Mouse (Mus musculus) embryonic facial prominence, embryonic 15.5 days (tissue): ENCODE results near the gene Tubb5. TPM values are rescaled to one million over a fixed set of nuclear protein-coding genes. Genes with fewer than 3 reads are reported as not detected.

ENCODE experiments used
- ATAC-seq: fragments of 200-750 bp; cut with Nextera tagmentation; 2 replicates; pipeline ENCODE4 v1.8.0; 2017; ENCODE audit warnings: low read depth, moderate TSS enrichment; ENCODE audit not compliant: insufficient number of reproducible peaks, low FRiP score, low TSS enrichment
- H3K27ac ChIP-seq: fragments of 300-500 bp; sonication (generic); replicated peaks from 2 replicates; pipeline ENCODE4 v1.5.1; 2015; ENCODE audit warnings: mild to moderate bottlenecking, inconsistent platforms
- H3K27me3 ChIP-seq: fragments of 300-500 bp; sonication (generic); 2 replicates; pipeline ENCODE4 v1.6.1; 2015; ENCODE audit warnings: inconsistent platforms
- H3K36me3 ChIP-seq: fragments of 300-500 bp; sonication (generic); 2 replicates; pipeline ENCODE4 v1.6.1; 2015; ENCODE audit warnings: mild to moderate bottlenecking, inconsistent platforms
- H3K4me1 ChIP-seq: fragments of 300-500 bp; sonication (generic); 2 replicates; pipeline ENCODE4 v1.6.1; 2015; ENCODE audit warnings: inconsistent platforms
- H3K4me2 ChIP-seq: fragments of 300-500 bp; sonication (generic); replicated peaks from 2 replicates; pipeline ENCODE4 v1.6.1; 2015; ENCODE audit warnings: mild to moderate bottlenecking, inconsistent platforms
- H3K4me3 ChIP-seq: fragments of 300-500 bp; sonication (generic); replicated peaks from 2 replicates; pipeline ENCODE4 v1.5.1; 2015; ENCODE audit warnings: mild to moderate bottlenecking, inconsistent platforms
- H3K9ac ChIP-seq: fragments of 300-500 bp; sonication (generic); 2 replicates; pipeline ENCODE4 v1.6.1; 2015; ENCODE audit warnings: inconsistent platforms
- H3K9me3 ChIP-seq: fragments of 300-500 bp; sonication (generic); replicated peaks from 2 replicates; pipeline ENCODE4 v1.6.1; 2016; ENCODE audit warnings: inconsistent platforms
- WGBS: fragments of 180-500 bp; shearing (Covaris S2); methylation state at CpG from one replicate; pipeline ENCODE4 v1.1.7; 2015; 5-methylcytosine and 5-hydroxymethylcytosine counted together
- polyA plus RNA-seq: library from polyadenylated mRNA; unstranded; fragments of >200 nt; fragmentation: Nextera tagmentation; extraction: Ambion mirVana; gene quantifications from 2 replicates; pipeline ENCODE4 v1.2.1, GENCODE M21; 2015

Tubb5 gene
- polyA plus RNA-seq, 1 experiment from 2014 or later: 823 TPM

GRCm38 (mm10) chr17:35835424-35836140 is 2.5 kb downstream of the Tubb5 start:
- no peak for ATAC-seq

GRCm38 (mm10) chr17:35834696-35835422 is 3.2 kb downstream of the Tubb5 start:
- peaks cover 56% of the 10 kb centered on the region for H3K36me3 ChIP-seq
- no peaks in the 10 kb centered on the region for H3K27me3 ChIP-seq
- H3K9me3 ChIP-seq: no peaks in the 10 kb centered on the region
- peaks cover 40% of the 10 kb centered on the region for H3K4me1 ChIP-seq
- peak overlapping the region; percentile 7; the same call in 1 of the 2 replicates for H3K9ac ChIP-seq
- H3K27ac ChIP-seq: 0 out of 2 replicates have a peak overlapping the region, but pooled peaks have one; percentile 8
- 70% methylated on average over 26 of the region's 26 CpGs for WGBS
- peak overlapping the region; percentile 76 for H3K4me2 ChIP-seq
- no peak for ATAC-seq
- H3K4me3 ChIP-seq: peak overlapping the region; percentile 81

More at GRCm38 (mm10) chr17:35835424-35836140, 2.5 kb downstream of the Tubb5 start:
- Histone ChIP-seq H3K9me3 (no peaks in the 10 kb centered on the region), H3K27me3 (no peaks in the 10 kb centered on the region), H3K9ac (0 out of 2 replicates have a peak overlapping the region, but pooled peaks have one; percentile 7), H3K27ac (peak overlapping the region; percentile 94), H3K4me2 (peak overlapping the region; percentile 76), H3K4me1 (peaks cover 34% of the 10 kb centered on the region), H3K4me3 (peak overlapping the region; percentile 81), H3K36me3 (peaks cover 54% of the 10 kb centered on the region)
- WGBS: 62% methylated on average over 26 of the region's 26 CpGs

DNA sequence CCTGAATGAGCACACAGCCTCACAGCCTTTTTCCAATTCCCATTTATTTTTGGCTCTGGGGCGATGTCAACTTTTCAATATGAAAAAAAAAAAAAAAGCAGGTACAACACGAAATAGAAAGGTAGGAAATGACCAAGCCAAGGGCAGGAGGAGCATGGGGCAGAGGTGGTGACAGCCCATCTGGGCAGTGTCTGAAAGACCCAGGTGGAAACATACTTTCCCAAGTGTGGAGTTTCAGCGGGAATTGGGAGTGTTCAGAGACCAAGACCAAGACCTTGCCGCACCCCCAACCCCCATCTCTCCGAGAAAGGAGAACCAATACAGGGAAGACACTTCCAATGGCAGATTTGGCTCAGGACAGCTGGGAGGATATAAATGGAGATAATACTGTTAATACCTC is 4.2 kb downstream of the Tubb5 start:
- peaks cover 39% of the 10 kb centered on the region for H3K4me1 ChIP-seq
- no peak overlapping the region for H3K4me2 ChIP-seq
- peaks cover 57% of the 10 kb centered on the region for H3K36me3 ChIP-seq
- ATAC-seq: no peak
- H3K27me3 ChIP-seq: no peaks in the 10 kb centered on the region
- H3K4me3 ChIP-seq: no peak overlapping the region
- no peaks in the 10 kb centered on the region for H3K9me3 ChIP-seq
- H3K9ac ChIP-seq: no peak overlapping the region
- WGBS: 46% methylated on average over 5 of the region's 5 CpGs
- H3K27ac ChIP-seq: no peak overlapping the region

- Histone ChIP-seq H3K4me2 (no peak overlapping the region), H3K4me3 (no peak overlapping the region), H3K9ac (no peak overlapping the region), H3K27me3 (no peaks in the 10 kb centered on the region), H3K27ac (peak overlapping the region; percentile 5; the same call in 1 of the 2 replicates), H3K36me3 (peaks cover 61% of the 10 kb centered on the region), H3K9me3 (no peaks in the 10 kb centered on the region), H3K4me1 (peaks cover 37% of the 10 kb centered on the region)
- WGBS: 21% methylated on average over 5 of the region's 5 CpGs
- no peak for ATAC-seq
Observed at GRCm38 (mm10) chr17:35833239-35833751, 4.8 kb downstream of the Tubb5 start.

- no peak overlapping the region; the same call in 1 of the 2 replicates for H3K27ac ChIP-seq
- H3K36me3 ChIP-seq: peaks cover 67% of the 10 kb centered on the region
- no peak overlapping the region for H3K4me2 ChIP-seq
- H3K4me3 ChIP-seq: no peak overlapping the region
- no peak overlapping the region for H3K9ac ChIP-seq
- H3K9me3 ChIP-seq: no peaks in the 10 kb centered on the region
- no peaks in the 10 kb centered on the region for H3K27me3 ChIP-seq
- 63% methylated on average over 8 of the region's 8 CpGs for WGBS
- H3K4me1 ChIP-seq: peaks cover 37% of the 10 kb centered on the region
- no peak for ATAC-seq
Observed at GRCm38 (mm10) chr17:35832400-35833238, 5.5 kb downstream of the Tubb5 start.

- H3K36me3 ChIP-seq: peaks cover 75% of the 10 kb centered on the region
- no peaks in the 10 kb centered on the region for H3K27me3 ChIP-seq
- peak; percentile 73 for ATAC-seq
- H3K27ac ChIP-seq: 0 out of 2 replicates have a peak overlapping the region, but pooled peaks have one; percentile 36
- peaks cover 19% of the 10 kb centered on the region for H3K4me1 ChIP-seq
- WGBS: 2% methylated on average over 21 of the region's 21 CpGs
- no peaks in the 10 kb centered on the region for H3K9me3 ChIP-seq
- no peak overlapping the region for H3K9ac ChIP-seq
- H3K4me3 ChIP-seq: peak overlapping the region; percentile 16; the same call in 1 of the 2 replicates
- peak overlapping the region; percentile 37 for H3K4me2 ChIP-seq
Observed at GRCm38 (mm10) chr17:35829737-35830136, 8.4 kb downstream of the Tubb5 start.

DNA sequence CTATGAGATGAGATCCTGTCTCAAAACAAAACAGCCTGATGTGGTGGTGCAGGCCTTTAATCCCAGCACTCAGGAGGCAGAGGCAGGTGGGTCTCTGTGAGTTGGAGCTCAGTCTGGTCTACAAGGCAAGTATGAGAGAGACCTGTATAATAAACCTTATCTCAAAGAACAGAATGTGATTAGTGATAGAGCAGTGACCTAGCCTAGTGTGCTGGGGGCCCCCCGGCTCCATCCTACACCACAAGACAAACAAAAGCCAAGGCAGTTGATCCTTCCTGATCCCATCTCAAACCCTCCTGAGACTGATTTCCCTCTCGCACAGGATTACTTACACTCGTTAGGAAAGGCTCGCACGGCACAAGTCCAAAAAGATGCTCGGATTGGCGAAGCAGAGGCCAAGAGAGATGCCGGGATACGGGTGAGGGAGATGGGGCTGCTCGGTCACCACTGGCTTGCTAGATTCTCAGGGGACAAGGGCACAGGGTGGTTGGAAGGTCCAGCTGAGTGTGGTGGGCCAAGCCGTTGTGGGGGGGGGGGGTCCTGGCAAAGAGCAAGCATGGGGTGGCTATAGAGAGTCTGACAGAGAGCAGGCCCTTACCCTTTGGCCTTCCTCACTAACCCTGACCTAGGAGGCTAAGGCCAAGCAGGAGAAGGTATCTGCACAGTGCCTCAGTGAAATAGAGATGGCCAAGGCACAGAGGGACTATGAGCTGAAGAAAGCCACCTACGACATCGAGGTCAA is 12.8 kb downstream of the Tubb5 start:
- peaks cover 37% of the 10 kb centered on the region for H3K36me3 ChIP-seq
- WGBS: 88% methylated on average over 13 of the region's 13 CpGs
- H3K4me1 ChIP-seq: peaks cover 41% of the 10 kb centered on the region
- H3K27me3 ChIP-seq: no peaks in the 10 kb centered on the region
- H3K4me3 ChIP-seq: no peak overlapping the region
- H3K9ac ChIP-seq: no peak overlapping the region
- H3K4me2 ChIP-seq: no peak overlapping the region
- H3K27ac ChIP-seq: no peak overlapping the region
- H3K9me3 ChIP-seq: no peaks in the 10 kb centered on the region
- no peak for ATAC-seq

DNA sequence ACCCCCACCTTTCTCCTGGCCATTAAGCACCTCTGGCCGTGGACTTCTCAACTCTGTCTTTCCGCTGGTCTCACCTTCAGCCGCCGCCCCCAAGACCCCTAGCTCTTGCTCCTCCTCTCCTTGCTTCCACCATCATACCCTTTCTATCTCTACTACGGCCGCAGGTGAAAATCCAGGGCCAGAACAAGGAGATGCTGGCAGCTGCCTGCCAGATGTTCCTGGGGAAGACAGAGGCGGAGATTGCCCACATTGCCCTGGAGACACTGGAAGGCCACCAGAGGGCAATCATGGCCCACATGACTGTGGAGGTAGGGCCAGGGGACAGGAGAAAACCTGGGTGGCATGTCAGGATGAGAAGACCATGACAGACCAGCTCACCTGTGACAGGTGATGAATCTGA is 13.7 kb downstream of the Tubb5 start:
- peak overlapping the region; percentile 69 for H3K4me3 ChIP-seq
- no peaks in the 10 kb centered on the region for H3K9me3 ChIP-seq
- peaks cover 33% of the 10 kb centered on the region for H3K4me1 ChIP-seq
- no peak overlapping the region; the same call in 1 of the 2 replicates for H3K27ac ChIP-seq
- no peaks in the 10 kb centered on the region for H3K27me3 ChIP-seq
- H3K4me2 ChIP-seq: peak overlapping the region; percentile 94
- peaks cover 37% of the 10 kb centered on the region for H3K36me3 ChIP-seq
- no peak for ATAC-seq
- WGBS: 46% methylated on average over 7 of the region's 7 CpGs
- no peak overlapping the region for H3K9ac ChIP-seq

DNA sequence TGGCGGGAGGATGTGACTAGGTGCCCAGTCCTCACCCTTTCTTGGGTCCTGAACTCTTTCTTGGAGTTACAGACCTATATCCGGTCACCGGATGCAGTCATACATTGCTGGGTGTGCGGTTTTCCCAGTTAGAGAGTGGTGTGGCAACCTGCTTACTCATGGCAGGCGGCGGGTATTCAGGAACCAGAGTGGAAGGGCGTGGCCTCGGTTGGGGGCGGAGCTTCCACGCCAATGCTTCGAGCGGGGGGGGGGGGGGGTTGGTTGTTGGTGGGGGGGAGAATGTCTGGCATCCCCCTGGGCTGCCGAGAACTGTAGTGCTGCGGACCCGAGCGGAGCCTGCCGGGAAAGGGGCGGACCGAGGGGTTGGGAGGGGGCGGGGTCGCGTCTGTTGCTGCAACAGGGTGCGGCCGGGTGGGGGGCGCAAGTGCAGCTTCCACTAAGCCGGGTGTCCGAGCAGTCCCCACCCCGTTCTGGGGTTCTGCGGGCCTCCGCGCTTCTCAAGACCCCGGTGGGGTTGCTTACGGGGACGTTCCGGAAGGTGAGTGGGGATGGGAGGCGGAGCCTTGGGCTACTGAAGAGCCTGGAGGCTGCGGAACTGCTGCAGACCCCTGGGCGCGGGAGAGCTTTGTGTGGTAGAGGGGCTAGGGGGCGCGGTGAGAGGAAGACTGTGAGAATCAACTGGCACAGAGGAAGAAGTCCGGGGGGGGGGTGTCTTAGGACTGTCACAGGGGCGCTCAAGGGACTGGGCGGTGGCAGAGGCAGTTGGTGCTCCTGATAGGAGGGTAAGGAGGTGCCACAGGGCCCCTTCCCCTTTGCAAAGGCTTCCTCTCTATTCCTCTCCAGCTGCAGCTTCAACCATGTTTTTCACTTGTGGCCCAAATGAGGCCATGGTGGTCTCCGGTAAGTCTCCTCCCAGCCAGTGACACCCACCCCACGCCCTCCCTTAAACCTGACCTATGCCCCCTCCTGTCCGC is 14.9 kb downstream of the Tubb5 start, which contains the start of gene Flot1:
Gene Flot1, plus strand, starts transcription at position 267 of the 974 bp plus-strand sequence.
- Histone ChIP-seq H3K4me1 (peaks cover 33% of the 10 kb centered on the region), H3K9me3 (no peaks in the 10 kb centered on the region), H3K27me3 (no peaks in the 10 kb centered on the region), H3K4me3 (peak within 1 kb of the TSS; percentile 69), H3K4me2 (peak within 1 kb of the TSS; percentile 94), H3K27ac (peak within 1 kb of the TSS; percentile 93), H3K36me3 (peaks cover 31% of the 10 kb centered on the region), H3K9ac (peak within 1 kb of the TSS; percentile 72)
- peak; percentile 87 for ATAC-seq
- under 1% methylated on average over 47 of the region's 47 CpGs for WGBS
